Mouse (Mus musculus) ES-CJ7 (cell line): ENCODE results near the gene Ubl7.

Experiments
- DNase-seq: peaks from one replicate; pipeline ENCODE4 v3.0.0; 2011; ENCODE audit warnings: low read depth, low spot score

The Ubl7 gene

DNA sequence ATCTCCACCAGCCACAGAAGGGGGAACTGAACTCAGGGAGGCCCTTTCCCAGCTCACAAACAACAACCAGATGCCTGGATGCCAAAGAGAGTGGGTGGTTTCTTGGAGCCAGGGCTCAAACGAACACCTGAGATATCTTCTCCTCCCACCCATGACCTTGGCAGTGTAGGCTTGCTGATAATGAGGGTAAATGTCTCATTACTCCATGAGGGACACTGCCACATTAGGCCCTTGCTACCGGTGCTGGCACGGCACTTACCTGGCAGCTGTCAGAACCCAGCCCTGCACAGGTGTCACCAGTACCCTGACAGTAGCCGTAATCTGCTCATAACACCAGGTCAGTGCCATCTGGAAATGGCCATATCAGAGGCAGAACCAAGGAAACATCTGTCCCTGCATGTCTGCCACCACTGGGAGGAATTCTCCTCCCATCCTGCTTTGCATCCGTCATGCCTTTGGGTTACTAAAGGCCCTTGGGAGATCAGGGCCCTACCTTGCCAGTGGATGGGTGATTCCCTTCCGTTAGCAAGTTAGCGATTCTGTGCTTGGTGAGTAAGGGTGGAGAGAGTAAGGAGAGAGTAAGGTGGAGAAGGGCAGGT lies 37.7 kb downstream of the Ubl7 start:
- DNase-seq = no peak

- no peak for DNase-seq
These were observed 38.4 kb downstream of the Ubl7 start for GRCm38 (mm10) chr9:57949102-57949704.

DNA sequence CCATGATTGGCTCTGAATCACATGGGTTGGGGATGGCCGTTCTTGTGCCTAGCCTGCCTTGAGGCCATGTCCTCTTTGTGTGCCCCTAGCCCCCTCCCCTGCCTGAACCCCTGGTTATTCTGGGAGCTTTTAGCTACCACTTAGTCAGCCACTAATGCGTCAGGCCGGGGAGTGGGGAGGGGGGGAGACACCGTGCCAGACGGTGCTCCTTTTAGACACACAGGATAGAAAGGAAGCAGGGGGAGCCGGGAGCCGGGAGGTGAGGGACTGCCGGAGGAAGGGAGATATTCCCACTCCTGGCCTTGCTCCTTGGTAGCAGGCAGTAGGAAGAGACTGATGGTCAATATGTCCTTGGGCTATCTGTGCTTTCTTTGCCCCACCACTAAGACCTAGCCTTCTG lies 39.1 kb downstream of the Ubl7 start:
- DNase-seq = no peak

DNA sequence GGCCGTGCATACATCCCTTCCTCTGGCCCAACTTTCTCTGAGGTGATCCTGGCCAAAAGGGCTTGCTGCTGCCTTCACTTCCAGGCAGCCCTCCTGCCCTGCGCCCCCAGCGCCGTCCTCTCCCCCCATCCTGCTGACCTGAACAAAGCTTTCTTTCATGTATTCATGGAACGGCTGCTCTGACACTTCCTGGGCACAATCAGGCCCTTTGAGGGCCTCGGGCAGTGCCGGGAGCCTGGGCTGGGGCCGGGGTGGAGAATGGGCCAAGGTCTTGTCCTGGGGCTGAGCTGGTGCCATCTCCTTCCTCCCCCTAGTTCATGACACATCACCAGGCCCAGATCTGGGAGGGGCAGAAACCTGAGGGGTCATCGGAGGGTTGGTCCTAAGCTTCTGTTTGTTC lies 39.7 kb downstream of the Ubl7 start:
- DNase-seq = no peak

- no peak for DNase-seq
These were observed 41.2 kb downstream of the Ubl7 start for GRCm38 (mm10) chr9:57951993-57952392.

GRCm38 (mm10) chr9:57954962-57955744 lies 44.4 kb downstream of the Ubl7 start:
- no peak for DNase-seq

DNA sequence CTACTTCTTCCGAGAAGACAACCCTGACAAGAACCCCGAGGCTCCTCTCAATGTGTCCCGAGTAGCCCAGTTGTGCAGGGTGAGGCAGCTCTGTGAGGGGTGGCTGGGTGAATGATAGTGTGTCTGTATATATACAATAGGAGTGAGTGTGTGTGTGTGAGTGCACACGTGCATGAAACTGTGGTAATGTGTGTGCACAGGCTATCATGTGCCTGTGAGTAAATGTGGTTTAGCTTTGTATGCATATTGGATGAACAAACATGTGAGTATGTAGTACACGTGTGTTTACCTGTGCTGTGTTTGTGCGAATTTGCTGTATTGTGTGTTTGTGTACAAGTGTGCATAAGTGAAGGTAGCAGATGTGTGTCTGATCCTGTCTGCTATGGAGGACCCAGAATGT lies 45.0 kb downstream of the Ubl7 start:
- no peak for DNase-seq

GRCm38 (mm10) chr9:57956196-57956837 lies 45.5 kb downstream of the Ubl7 start:
- DNase-seq = no peak

DNA sequence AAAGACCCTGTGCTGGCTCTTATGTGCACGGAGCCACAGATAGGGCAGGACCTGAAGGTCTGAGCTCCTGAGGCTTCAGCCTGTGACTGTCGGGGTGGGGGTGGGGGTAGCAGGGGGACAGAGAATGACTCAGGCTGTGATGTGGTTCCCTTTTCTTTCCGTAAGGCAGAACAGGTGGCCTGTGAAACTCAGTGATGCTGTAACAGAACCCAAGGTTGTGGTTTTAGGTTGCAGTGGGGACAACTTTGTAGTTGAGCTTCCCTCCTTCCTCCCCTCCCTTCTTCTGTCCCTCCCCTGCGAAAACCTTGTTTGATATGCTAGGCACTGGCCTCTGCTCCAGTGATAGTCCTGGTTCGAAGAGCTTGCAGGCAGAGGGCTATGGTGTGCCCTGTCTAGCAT lies 46.1 kb downstream of the Ubl7 start:
- no peak for DNase-seq

- no peak for DNase-seq
These were observed 47.8 kb downstream of the Ubl7 start for GRCm38 (mm10) chr9:57958615-57959014.

DNA sequence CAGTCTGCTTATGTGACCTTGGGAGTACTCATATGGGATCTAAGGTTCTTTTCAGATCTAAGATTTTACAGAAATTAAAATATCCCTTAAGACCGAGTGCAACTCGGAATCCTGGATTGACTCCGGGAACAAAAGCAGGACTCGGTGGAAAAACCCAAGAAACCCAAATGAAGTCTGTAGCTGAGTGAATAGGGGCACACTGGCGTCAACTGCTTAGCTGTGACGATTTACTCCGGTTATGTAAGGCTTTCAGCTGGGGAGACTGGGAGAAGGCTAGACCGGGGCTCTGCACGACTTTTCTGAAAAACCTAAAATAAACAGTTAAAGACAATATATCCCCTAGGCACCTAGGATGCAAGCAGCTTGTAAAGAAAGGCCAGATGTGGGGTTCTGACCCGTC lies 48.6 kb downstream of the Ubl7 start:
- DNase-seq = no peak

DNA sequence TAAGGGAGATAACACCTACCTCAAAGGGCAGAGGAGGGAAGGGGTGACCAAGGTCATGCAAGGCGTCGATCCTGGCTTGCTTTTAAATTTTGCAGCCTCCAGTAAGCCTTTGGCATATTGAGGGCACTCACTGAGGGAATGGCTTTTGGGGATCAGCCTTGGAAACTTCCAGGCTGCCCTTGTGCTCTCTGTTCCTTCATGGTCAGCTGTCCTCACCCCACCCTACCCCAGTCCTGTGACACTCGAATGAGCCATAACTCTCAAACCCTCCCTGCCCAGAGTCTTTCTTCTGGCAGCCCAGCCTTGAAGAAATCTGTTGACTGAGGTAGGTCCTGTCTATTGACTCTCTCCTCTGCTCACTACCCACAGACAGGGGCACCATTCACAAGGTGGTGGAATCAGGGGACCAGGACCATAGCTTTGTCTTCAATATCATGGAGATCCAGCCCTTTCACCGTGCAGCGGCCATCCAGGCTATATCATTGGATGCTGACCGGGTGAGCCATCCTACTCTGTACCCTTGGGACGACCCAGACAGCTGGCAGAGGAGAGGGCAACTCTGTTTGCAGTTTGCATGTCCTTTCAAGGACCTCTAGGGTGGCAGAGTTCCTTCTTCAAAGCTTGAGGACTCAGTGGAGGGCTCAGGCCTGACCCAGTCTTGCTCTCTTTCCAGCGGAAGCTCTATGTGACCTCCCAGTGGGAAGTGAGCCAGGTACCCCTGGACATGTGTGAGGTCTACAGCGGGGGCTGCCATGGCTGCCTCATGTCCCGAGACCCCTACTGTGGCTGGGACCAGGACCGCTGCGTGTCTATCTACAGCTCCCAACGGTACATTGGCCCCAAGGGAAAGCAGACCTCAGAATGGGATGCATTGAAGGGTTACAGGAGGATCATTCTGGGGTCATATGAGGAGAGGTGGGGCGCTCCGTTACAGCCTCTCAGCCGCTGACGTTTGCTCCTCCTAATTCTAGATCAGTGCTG lies 49.4 kb downstream of the Ubl7 start:
- no peak for DNase-seq

DNA sequence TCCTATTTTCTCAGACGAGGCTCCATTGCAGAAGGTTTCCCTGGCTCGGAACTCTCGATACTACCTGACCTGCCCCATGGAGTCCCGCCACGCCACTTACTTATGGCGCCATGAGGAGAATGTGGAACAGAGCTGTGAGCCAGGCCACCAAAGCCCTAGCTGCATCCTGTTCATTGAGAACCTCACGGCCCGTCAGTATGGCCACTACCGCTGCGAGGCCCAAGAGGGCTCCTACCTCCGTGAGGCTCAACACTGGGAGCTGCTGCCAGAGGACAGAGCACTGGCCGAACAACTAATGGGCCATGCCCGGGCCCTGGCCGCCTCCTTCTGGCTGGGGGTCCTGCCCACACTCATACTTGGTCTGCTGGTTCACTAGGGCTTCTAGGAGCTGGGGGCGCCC lies 50.4 kb downstream of the Ubl7 start:
- no peak for DNase-seq

GRCm38 (mm10) chr9:57961863-57962778 lies 51.3 kb downstream of the Ubl7 start:
- no peak for DNase-seq

DNA sequence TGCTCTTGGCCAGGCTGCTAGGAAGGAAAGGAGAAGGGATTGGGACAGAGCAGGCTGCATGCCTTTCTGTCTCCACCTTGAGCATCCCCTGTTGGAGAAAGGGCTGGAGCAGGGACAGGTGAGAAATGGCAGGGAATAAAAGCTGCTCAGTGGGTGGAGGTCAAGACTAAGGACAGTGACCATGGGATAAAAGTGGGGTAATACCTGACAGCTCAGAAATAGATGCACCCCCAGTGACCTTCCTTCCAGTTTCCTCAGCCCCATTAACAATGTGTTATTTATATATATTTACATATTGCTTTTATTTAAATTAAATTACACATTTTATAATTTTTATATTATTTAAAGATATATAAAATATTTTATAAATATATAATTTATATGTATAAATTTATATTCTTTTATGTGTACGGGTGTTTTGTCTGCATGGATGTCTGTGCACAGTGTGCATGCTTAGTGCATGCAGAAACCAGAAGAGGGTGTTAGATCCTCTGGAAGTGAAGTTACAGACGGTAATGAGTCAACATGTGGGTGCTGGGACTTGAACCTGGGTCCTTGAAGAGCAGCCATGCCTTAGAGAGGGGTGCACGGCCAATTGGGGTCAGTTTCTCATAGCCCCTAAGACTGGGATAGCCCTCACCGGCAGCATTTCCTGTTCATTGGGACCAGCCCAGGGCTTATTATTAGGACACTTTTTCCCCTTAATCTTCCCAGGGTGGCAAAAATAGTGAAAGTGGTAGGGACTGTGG lies 52.6 kb downstream of the Ubl7 start:
- DNase-seq = no peak

DNA sequence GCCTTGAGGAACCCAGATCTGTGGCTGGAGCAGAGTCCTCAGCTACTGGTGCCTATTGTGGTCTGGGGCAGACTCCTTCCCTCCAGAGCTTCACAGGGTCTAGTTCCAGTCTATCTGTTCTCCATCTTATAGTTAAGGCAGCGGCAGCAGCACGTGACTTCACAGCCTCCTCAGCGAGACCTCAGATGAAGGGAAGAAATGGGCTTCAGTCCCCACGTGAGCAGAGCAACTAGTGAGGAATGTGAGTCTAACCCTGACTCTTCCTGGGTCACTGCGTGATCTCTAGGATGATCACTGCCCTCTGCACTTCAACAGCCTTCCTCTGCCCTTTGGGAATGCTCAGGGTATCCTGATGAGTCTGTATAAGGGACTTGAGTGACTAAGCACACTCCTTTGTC lies 53.2 kb downstream of the Ubl7 start:
- DNase-seq = no peak

- DNase-seq = no peak
These were observed 53.9 kb downstream of the Ubl7 start for GRCm38 (mm10) chr9:57964528-57965250.

DNA sequence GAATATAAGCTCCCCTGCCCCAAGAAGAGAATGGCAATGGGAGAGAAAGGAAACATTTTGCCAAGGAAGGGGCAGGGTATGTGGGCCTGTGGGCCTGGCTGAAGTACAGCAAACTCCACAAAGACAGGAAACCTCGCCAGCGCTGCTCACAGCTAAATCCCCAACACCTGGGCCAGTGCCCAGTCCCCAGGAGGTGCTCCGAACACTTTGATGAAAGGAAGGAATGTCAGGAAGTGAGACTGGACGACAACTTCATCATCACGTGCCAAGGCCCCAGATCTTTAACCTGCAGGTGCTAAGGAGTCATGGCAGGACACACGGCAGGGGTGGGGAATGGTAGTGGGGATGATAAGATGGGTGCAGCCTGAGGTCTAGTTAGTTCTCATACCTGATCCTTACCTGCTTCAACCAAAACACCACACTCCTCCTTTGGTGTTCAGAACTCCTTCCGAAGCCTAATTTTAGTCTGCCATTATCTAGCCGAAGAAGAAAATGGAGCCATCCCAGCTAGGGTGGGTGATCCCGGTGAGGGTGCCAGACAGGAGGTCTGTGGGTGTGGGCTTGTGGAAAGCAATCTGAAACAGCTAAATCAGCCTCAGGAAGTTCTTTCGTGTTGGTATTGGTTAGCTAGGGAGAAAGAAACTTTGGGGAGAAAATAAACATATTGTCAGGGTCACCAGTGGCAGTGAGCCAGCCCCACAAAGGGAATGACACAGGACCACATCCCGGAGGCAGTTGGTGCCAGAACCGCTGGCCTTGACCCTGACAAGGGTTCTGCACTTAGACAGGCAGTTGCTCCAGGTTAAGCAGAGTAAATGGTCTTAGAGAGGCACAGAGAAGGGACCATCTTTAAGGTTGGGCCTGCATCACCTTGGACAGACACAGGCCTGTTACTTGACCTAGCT lies 54.8 kb downstream of the Ubl7 start:
- no peak for DNase-seq
